Mouse (Mus musculus): Measurements from ENCODE around the gene Adam19. TPM values are rescaled to one million over a fixed set of nuclear protein-coding genes. Genes with fewer than 3 reads are reported as not detected.

Adam19 gene
- polyA plus RNA-seq, 1 experiment from 2014 or later, result 10.1 TPM

DNA sequence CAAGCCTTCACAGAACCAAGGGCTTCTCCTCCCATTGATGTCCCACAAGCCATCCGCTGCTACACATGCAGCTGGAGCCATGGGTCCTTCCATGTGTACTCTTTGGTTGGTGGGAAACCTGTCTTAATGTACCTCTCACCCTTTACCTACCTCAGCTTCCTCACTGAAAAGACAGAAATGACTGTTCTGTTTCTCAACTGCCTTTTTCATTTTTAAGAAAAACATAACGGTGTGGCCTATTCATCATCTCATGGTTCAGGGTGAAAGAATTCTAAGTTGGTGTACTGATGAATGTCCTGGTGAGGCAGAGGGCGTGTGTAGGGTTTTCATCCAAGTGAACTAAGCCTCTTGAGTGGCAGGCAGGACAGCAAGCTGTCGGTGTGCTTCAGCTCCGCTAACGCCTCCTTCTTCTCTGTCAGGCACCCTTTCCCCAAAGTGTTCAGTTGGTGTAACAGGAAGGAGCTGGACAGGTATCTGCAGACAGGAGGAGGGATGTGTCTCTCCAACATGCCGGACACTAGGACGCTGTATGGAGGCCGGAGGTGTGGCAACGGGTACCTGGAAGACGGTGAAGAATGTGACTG is 71.1 kb downstream of the Adam19 start:
- 93% methylated on average over 11 of the region's 11 CpGs for WGBS
- Histone ChIP-seq H3K4me3 (ENCODE audit: low read depth, low read length) (no peak overlapping the region), H3K27ac (ENCODE audit: low read length) (no peak overlapping the region), H3K4me2 (ENCODE audit: low read length) (no peak overlapping the region), H3K9ac (ENCODE audit: low read depth, low read length) (no peak overlapping the region), H3K36me3 (ENCODE audit: control insufficient read depth, insufficient read depth, low read length) (peaks cover 19% of the 10 kb centered on the region), H3K27me3 (ENCODE audit: control insufficient read depth, insufficient read depth, low read depth, low read length) (no peaks in the 10 kb centered on the region), H3K4me1 (ENCODE audit: control insufficient read depth, insufficient read depth, low read length) (no peaks in the 10 kb centered on the region), H3K9me3 (replicated peaks; ENCODE audit: control insufficient read depth, low read length, poor library complexity, severe bottlenecking) (no peaks in the 10 kb centered on the region)
- ATAC-seq, result no peak

DNA sequence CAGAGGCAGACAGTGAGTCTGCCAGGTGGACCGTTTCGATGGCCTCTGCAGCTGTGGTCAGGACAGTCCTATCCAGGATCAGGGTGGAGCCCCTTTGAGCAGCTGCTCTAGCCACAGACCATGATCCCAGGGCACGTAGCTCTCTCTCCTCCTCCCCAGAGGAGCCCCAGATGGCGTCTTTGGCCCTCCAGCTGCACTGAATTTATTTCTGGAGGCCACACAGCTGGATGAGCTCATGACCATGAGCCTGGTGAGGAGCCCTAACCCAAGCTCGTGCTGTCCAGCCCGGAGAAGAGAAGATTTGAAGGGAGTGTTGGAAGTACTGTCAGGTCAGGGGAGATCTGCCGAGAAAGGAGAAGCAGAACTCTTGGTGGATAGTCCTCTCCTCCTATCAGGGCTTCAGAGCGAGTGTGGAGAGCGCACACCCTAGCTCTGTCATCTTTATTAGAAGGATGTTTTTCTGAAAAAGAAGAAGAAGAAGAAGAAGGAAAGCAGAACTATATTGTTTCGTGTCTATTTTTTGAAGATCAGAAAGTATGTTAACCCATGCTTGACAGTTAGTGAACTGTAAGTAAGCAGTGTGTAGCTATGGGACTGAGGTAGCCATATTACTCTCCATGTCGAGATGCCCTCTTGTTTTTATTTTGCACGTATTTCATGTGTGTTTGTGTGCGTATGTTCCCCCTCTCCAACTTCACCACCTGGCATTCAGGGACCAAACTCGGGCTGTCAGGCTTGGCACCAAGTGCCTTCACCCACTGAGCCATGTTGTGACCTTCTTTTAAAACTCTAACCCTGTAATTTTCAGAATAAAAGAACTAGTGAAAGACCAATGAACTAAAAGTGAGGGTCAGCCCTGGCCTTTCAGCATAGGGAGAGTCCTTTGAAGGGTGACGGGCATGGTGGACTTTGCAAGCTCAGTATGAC is 72.1 kb downstream of the Adam19 start:
- H3K36me3 ChIP-seq (ENCODE audit: control insufficient read depth, insufficient read depth, low read length), result peaks cover 19% of the 10 kb centered on the region
- H3K27ac ChIP-seq (ENCODE audit: low read length), result no peak overlapping the region
- H3K9me3 ChIP-seq (replicated peaks; ENCODE audit: control insufficient read depth, low read length, poor library complexity, severe bottlenecking), result no peaks in the 10 kb centered on the region
- no peak overlapping the region for H3K4me2 ChIP-seq (ENCODE audit: low read length)
- no peaks in the 10 kb centered on the region for H3K27me3 ChIP-seq (ENCODE audit: control insufficient read depth, insufficient read depth, low read depth, low read length)
- H3K9ac ChIP-seq (ENCODE audit: low read depth, low read length), result no peak overlapping the region
- no peak overlapping the region for H3K4me3 ChIP-seq (ENCODE audit: low read depth, low read length)
- H3K4me1 ChIP-seq (ENCODE audit: control insufficient read depth, insufficient read depth, low read length), result no peaks in the 10 kb centered on the region
- 84% methylated on average over 15 of the region's 15 CpGs for WGBS
- no peak for ATAC-seq

DNA sequence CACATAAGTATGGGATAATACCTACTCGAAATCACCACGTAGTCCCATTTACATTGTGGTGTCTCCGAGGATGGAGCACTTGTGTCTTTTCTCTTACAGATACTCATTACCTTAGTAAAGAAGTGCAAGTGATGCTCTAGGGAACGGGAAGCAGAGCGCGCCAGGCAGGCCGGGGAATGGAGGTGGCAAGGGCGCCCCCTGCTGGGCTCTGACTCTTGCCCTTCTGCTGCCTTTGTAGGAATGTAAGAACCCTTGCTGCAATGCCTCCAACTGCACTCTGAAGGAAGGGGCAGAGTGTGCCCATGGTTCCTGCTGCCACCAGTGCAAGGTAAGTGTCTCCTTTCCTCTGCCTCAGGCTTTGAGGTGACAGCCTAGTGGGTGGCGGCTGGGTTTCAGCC is 72.8 kb downstream of the Adam19 start:
- WGBS, result 68% methylated on average over 9 of the region's 9 CpGs
- H3K36me3 ChIP-seq (ENCODE audit: control insufficient read depth, insufficient read depth, low read length), result peaks cover 19% of the 10 kb centered on the region
- ATAC-seq, result no peak

DNA sequence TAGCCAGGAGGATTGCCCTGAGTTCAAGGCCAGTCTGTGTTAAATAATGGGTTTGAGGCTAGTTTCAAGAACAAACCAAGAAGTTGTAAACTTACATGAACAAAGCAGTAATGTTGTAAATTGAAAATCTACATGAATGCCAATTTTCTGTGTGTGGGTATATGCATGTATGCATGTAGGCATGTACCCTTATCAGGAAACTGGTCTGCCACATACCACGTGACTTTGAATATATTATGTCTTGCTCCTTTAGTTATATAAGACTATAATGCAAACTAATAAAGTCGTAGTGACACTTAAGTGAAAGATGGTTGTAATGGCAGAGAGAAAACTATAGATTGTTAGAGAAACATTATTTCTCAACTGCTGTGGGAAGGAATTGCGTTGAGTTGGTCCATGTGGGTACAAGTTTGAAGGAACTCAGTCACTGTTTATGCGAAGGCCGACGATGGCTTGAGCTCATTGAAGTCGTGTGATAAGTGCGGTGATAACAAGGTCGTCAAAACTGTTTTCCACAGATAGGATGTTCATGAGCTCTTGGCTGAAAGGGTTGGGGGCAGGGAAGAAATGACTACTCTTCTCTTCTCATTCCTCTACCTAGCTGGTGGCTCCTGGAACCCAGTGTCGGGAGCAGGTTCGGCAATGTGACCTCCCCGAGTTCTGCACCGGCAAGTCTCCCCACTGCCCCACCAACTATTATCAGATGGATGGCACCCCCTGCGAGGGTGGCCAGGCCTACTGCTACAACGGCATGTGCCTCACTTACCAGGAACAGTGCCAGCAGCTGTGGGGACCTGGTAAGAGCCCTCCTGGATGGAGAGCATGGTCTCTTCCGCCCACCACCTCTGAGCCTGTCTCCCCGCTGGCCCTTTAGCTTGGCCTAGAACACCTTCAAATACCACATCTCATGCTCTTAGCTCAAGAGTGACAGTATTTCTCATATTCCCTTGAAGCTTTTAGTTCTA is 75.5 kb downstream of the Adam19 start:
- no peak overlapping the region for H3K4me2 ChIP-seq (ENCODE audit: low read length)
- no peaks in the 10 kb centered on the region for H3K4me1 ChIP-seq (ENCODE audit: control insufficient read depth, insufficient read depth, low read length)
- ATAC-seq, result no peak
- H3K36me3 ChIP-seq (ENCODE audit: control insufficient read depth, insufficient read depth, low read length), result peaks cover 22% of the 10 kb centered on the region
- WGBS, result 94% methylated on average over 17 of the region's 17 CpGs
- no peak overlapping the region for H3K9ac ChIP-seq (ENCODE audit: low read depth, low read length)
- H3K4me3 ChIP-seq (ENCODE audit: low read depth, low read length), result no peak overlapping the region
- H3K9me3 ChIP-seq (replicated peaks; ENCODE audit: control insufficient read depth, low read length, poor library complexity, severe bottlenecking), result no peaks in the 10 kb centered on the region
- no peaks in the 10 kb centered on the region for H3K27me3 ChIP-seq (ENCODE audit: control insufficient read depth, insufficient read depth, low read depth, low read length)
- H3K27ac ChIP-seq (ENCODE audit: low read length), result no peak overlapping the region

More for the DNA sequence above, 72.8 kb downstream of the Adam19 start:
- H3K4me2 ChIP-seq (ENCODE audit: low read length), result no peak overlapping the region
- H3K27ac ChIP-seq (ENCODE audit: low read length), result no peak overlapping the region
- H3K4me3 ChIP-seq (ENCODE audit: low read depth, low read length), result no peak overlapping the region
- no peaks in the 10 kb centered on the region for H3K9me3 ChIP-seq (replicated peaks; ENCODE audit: control insufficient read depth, low read length, poor library complexity, severe bottlenecking)
- H3K27me3 ChIP-seq (ENCODE audit: control insufficient read depth, insufficient read depth, low read depth, low read length), result no peaks in the 10 kb centered on the region
- H3K9ac ChIP-seq (ENCODE audit: low read depth, low read length), result no peak overlapping the region
- H3K4me1 ChIP-seq (ENCODE audit: control insufficient read depth, insufficient read depth, low read length), result no peaks in the 10 kb centered on the region

DNA sequence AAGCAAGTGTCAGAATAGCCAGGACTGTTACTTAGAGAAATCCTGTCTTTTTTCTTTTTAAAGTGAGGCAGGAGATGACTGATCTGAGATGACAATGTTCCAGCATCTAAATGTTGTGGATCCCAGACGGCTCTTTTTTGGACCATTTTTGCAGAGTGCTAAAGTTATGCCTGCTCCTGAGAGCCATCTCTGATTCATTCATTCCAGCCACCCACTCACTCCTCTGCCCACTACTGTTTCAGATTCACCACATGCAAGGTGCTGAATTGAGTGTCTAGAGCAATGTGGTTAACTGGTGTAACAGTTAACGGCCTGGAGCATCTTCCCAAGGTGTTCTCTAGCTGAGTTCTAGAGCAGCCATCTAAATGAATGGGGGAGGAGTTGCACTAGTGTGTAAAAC is 79.1 kb downstream of the Adam19 start:
- Histone ChIP-seq H3K9me3 (replicated peaks; ENCODE audit: control insufficient read depth, low read length, poor library complexity, severe bottlenecking) (no peaks in the 10 kb centered on the region), H3K9ac (ENCODE audit: low read depth, low read length) (no peak overlapping the region), H3K4me3 (ENCODE audit: low read depth, low read length) (no peak overlapping the region), H3K4me1 (ENCODE audit: control insufficient read depth, insufficient read depth, low read length) (no peaks in the 10 kb centered on the region), H3K27ac (ENCODE audit: low read length) (no peak overlapping the region), H3K27me3 (ENCODE audit: control insufficient read depth, insufficient read depth, low read depth, low read length) (no peaks in the 10 kb centered on the region), H3K4me2 (ENCODE audit: low read length) (no peak overlapping the region), H3K36me3 (ENCODE audit: control insufficient read depth, insufficient read depth, low read length) (peaks cover 26% of the 10 kb centered on the region)
- 89% methylated on average over 2 of the region's 2 CpGs for WGBS
- no peak for ATAC-seq

DNA sequence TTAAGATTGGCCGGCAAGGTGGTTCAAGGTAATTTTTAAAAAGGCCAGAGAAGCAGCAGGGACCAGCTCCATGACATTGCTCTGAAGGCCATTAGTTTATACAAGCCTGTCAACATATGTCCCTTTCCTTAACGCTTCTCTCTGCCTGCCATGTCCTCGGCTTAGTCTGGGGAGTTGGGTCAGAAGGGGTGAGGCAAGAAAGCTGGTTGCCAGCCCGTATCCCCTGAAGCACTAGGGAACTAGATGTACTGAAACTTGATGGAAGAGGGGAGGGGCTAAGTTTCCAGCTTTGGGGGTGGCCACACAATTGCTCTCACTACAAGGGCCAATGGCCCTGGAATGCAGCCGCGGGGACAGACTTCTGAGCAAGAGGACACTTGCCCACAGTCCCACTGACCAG is 87.5 kb downstream of the Adam19 start:
- H3K27me3 ChIP-seq (ENCODE audit: control insufficient read depth, insufficient read depth, low read depth, low read length), result no peaks in the 10 kb centered on the region
- no peaks in the 10 kb centered on the region for H3K4me1 ChIP-seq (ENCODE audit: control insufficient read depth, insufficient read depth, low read length)
- H3K36me3 ChIP-seq (ENCODE audit: control insufficient read depth, insufficient read depth, low read length), result peaks cover 39% of the 10 kb centered on the region
- H3K4me3 ChIP-seq (ENCODE audit: low read depth, low read length), result no peak overlapping the region
- no peak overlapping the region for H3K9ac ChIP-seq (ENCODE audit: low read depth, low read length)
- H3K4me2 ChIP-seq (ENCODE audit: low read length), result no peak overlapping the region
- ATAC-seq, result no peak
- no peak overlapping the region for H3K27ac ChIP-seq (ENCODE audit: low read length)
- H3K9me3 ChIP-seq (replicated peaks; ENCODE audit: control insufficient read depth, low read length, poor library complexity, severe bottlenecking), result no peaks in the 10 kb centered on the region
- 89% methylated on average over 6 of the region's 6 CpGs for WGBS

DNA sequence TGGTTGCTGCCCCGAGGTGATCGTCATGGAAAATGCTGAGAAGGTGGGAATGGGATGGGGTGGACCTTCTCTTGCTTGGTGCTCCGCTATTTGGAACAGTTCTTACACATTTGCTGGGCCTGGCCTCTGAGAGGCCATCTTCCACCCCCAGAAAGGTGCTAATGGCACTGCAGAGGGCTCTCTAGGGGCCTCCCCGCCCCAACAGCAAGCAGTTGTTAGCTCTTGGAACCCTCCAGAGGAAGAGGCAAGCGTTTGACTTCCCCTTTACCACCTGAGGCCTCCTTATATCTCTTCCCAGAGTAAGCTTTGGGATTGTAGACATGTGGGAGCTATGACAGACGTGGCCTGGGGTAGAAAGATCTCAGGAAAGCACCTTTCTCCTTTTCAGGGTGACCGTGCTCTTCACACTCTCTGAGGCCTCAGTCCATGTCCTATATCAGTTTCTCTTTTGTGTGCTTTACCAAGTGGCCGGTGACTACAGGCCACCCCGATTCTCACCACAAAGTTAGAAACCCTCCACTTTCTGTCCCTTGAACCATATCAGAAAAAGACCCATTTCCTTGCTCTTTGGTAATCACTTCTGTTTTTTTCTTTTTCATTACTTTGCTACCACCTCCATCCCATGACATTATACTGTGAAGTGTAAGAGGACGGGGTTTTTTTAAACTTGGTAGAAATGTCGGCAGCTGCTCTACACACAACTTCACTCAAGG is 89.5 kb downstream of the Adam19 start:
- Histone ChIP-seq H3K27me3 (ENCODE audit: control insufficient read depth, insufficient read depth, low read depth, low read length) (no peaks in the 10 kb centered on the region), H3K4me1 (ENCODE audit: control insufficient read depth, insufficient read depth, low read length) (no peaks in the 10 kb centered on the region), H3K27ac (ENCODE audit: low read length) (no peak overlapping the region), H3K4me3 (ENCODE audit: low read depth, low read length) (no peak overlapping the region), H3K4me2 (ENCODE audit: low read length) (no peak overlapping the region), H3K9ac (ENCODE audit: low read depth, low read length) (no peak overlapping the region), H3K36me3 (ENCODE audit: control insufficient read depth, insufficient read depth, low read length) (peaks cover 26% of the 10 kb centered on the region), H3K9me3 (replicated peaks; ENCODE audit: control insufficient read depth, low read length, poor library complexity, severe bottlenecking) (no peaks in the 10 kb centered on the region)
- WGBS, result 89% methylated on average over 11 of the region's 11 CpGs
- ATAC-seq, result no peak

DNA sequence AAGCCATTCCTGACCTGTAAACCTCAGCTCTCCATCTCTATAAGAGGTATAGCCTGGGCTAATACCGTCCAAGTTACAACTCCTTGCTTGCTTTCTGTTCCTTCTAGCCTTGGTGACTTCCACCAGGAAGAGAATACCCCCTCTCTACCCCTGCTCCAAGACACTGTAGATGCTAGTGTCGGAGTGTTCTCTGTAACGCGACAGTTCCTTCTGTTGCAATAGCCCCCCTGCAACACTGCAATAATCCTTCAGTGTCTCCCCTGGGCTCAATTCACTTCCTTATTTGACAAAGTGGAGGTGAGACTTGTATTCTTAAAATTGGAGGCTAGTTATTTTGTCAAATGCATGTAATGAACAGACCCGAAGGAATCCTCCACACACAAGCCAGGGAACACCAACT is 90.8 kb downstream of the Adam19 start:
- H3K4me3 ChIP-seq (ENCODE audit: low read depth, low read length), result no peak overlapping the region
- no peak overlapping the region for H3K9ac ChIP-seq (ENCODE audit: low read depth, low read length)
- H3K36me3 ChIP-seq (ENCODE audit: control insufficient read depth, insufficient read depth, low read length), result peaks cover 20% of the 10 kb centered on the region
- H3K27me3 ChIP-seq (ENCODE audit: control insufficient read depth, insufficient read depth, low read depth, low read length), result no peaks in the 10 kb centered on the region
- H3K4me2 ChIP-seq (ENCODE audit: low read length), result no peak overlapping the region
- no peak overlapping the region for H3K27ac ChIP-seq (ENCODE audit: low read length)
- no peaks in the 10 kb centered on the region for H3K9me3 ChIP-seq (replicated peaks; ENCODE audit: control insufficient read depth, low read length, poor library complexity, severe bottlenecking)
- ATAC-seq, result no peak
- WGBS, result 97% methylated on average over 5 of the region's 5 CpGs
- no peaks in the 10 kb centered on the region for H3K4me1 ChIP-seq (ENCODE audit: control insufficient read depth, insufficient read depth, low read length)
